ENCODE assay signal across 37 mouse cellular contexts in genomic region chr7:135221475-135221874, GRCm38 (mm10). TPM values are rescaled to one million over a fixed set of nuclear protein-coding genes. Genes with fewer than 3 reads are reported as not detected.
"Had no signal": no experiment of that assay in that cellular context is flagged by ENCODE, and none has a peak within 500 bp of the region (broad histone marks: within the 10 kb centered on the region; RNA-seq: fewer than 3 reads in every experiment).

No protein-coding gene starts in this region.

- ATAC-seq: forebrain, embryonic 14.5 days; forebrain, embryonic 15.5 days; forebrain, embryonic 16.5 days; forebrain, postnatal 0 days had no signal

- H3K9ac ChIP-seq: embryonic facial prominence, embryonic 12.5 days; embryonic facial prominence, embryonic 13.5 days; embryonic facial prominence, embryonic 15.5 days; forebrain, embryonic 12.5 days; forebrain, embryonic 15.5 days; forebrain, postnatal 0 days had no signal

- H3K27me3 ChIP-seq: embryonic facial prominence, embryonic 12.5 days; embryonic facial prominence, embryonic 13.5 days; embryonic facial prominence, embryonic 15.5 days; forebrain, embryonic 12.5 days; forebrain, embryonic 15.5 days had no signal

- DNase-seq: cerebellum, adult 8-10 months; cerebellum, adult 9-10 months; cerebellum, adult 9-11 months; cerebellum, postnatal 10 days; cerebellum, postnatal 14 days; cerebellum, postnatal 25 days; cerebellum, postnatal 36 days; embryo, embryonic 11 days; forebrain, postnatal 0 days; gastrocnemius, adult 2 months; gastrocnemius, postnatal 10 days; gastrocnemius, postnatal 14 days; gastrocnemius, postnatal 25 days; gastrocnemius, postnatal 36 days; heart, adult 11 months; heart, adult 18-20 months; heart, adult 2 months had no signal

- H3K9me3 ChIP-seq: embryonic facial prominence, embryonic 10.5 days; embryonic facial prominence, embryonic 12.5 days; embryonic facial prominence, embryonic 15.5 days; forebrain, embryonic 10.5 days; forebrain, embryonic 12.5 days; forebrain, embryonic 15.5 days had no signal

- H3K4me2 ChIP-seq: embryonic facial prominence, embryonic 12.5 days; embryonic facial prominence, embryonic 13.5 days; embryonic facial prominence, embryonic 15.5 days; forebrain, embryonic 12.5 days; forebrain, embryonic 15.5 days had no signal

- H3K27ac ChIP-seq: embryonic facial prominence, embryonic 10.5 days; embryonic facial prominence, embryonic 12.5 days; embryonic facial prominence, embryonic 13.5 days; embryonic facial prominence, embryonic 15.5 days; forebrain, embryonic 10.5 days; forebrain, embryonic 12.5 days; forebrain, embryonic 15.5 days; gastrocnemius, adult 2 months; heart, adult 2 months had no signal

- H3K36me3 ChIP-seq: embryonic facial prominence, embryonic 10.5 days; embryonic facial prominence, embryonic 12.5 days; embryonic facial prominence, embryonic 13.5 days; embryonic facial prominence, embryonic 15.5 days; forebrain, embryonic 10.5 days; forebrain, embryonic 12.5 days; forebrain, embryonic 15.5 days had no signal

- H3K4me3 ChIP-seq: embryonic facial prominence, embryonic 10.5 days; embryonic facial prominence, embryonic 12.5 days; embryonic facial prominence, embryonic 13.5 days; embryonic facial prominence, embryonic 15.5 days; erythroblast, embryonic 14.5 days; forebrain, embryonic 10.5 days; forebrain, embryonic 12.5 days; forebrain, embryonic 15.5 days; gastrocnemius, adult 2 months; heart, adult 2 months had no signal

- H3K4me1 ChIP-seq: embryonic facial prominence, embryonic 10.5 days; embryonic facial prominence, embryonic 12.5 days; embryonic facial prominence, embryonic 13.5 days; embryonic facial prominence, embryonic 15.5 days; forebrain, embryonic 10.5 days; forebrain, embryonic 12.5 days; forebrain, embryonic 15.5 days had no signal

RNA-seq across cellular contexts. Expression of gene Nps, which starts 37.0 kb away (rescaled TPM):
- total RNA-seq: common myeloid progenitor, adult 5-6 weeks; forebrain, postnatal 0 days; gastrocnemius, adult 18-20 months; gastrocnemius, adult 2 months; gastrocnemius, adult 8-10 months; gastrocnemius, postnatal 10 days; gastrocnemius, postnatal 25 days; gastrocnemius, postnatal 36 days; gastrocnemius, postnatal 4 days; granulocyte monocyte progenitor cell, adult 5-6 weeks; heart, adult 18-20 months; heart, adult 2 months; heart, adult 8-10 months had no signal
- polyA plus RNA-seq: cortical plate, adult 2 months; embryonic facial prominence, embryonic 10.5 days; embryonic facial prominence, embryonic 11.5 days; embryonic facial prominence, embryonic 15.5 days; erythroblast, embryonic 14.5 days; forebrain, embryonic 10.5 days; forebrain, embryonic 11.5 days; forebrain, embryonic 12.5 days; forebrain, embryonic 14.5 days; forebrain, embryonic 15.5 days; gonadal fat pad, adult 2 months; heart, adult 2 months had no signal
